Mouse (Mus musculus) forebrain, embryonic 12.5 days (tissue): ENCODE data around the gene Slit3. TPM values are rescaled to one million over a fixed set of nuclear protein-coding genes. Genes with fewer than 3 reads are reported as not detected.

ENCODE experiments used
- ATAC-seq: fragments of 200-750 bp; cut with Nextera tagmentation; 2 replicates; pipeline ENCODE4 v1.8.0; 2017; ENCODE audit warnings: moderate TSS enrichment; ENCODE audit not compliant: low FRiP score
- H3K27ac ChIP-seq: fragments of 300-500 bp; sonication (generic); 2 replicates; pipeline ENCODE4 v1.5.1; 2016; ENCODE audit warnings: mild to moderate bottlenecking
- H3K27me3 ChIP-seq: fragments of 300-500 bp; sonication (generic); 2 replicates; pipeline ENCODE4 v1.6.1; 2016; ENCODE audit warnings: mild to moderate bottlenecking
- H3K36me3 ChIP-seq: fragments of 300-500 bp; sonication (generic); replicated peaks from 2 replicates; pipeline ENCODE4 v1.6.1; 2016; ENCODE audit warnings: mild to moderate bottlenecking
- H3K4me1 ChIP-seq: fragments of 300-500 bp; sonication (generic); 2 replicates; pipeline ENCODE4 v1.6.1; 2016
- H3K4me2 ChIP-seq: fragments of 300-500 bp; sonication (generic); 2 replicates; pipeline ENCODE4 v1.6.1; 2016; ENCODE audit warnings: mild to moderate bottlenecking, moderate library complexity
- H3K4me3 ChIP-seq: fragments of 300-500 bp; sonication (generic); replicated peaks from 2 replicates; pipeline ENCODE4 v1.5.1; 2016; ENCODE audit warnings: mild to moderate bottlenecking
- H3K9ac ChIP-seq: fragments of 300-500 bp; sonication (generic); 2 replicates; pipeline ENCODE4 v1.6.1; 2016; ENCODE audit warnings: mild to moderate bottlenecking
- H3K9me3 ChIP-seq: fragments of 300-500 bp; sonication (generic); 2 replicates; pipeline ENCODE4 v1.6.1; 2016
- WGBS: fragments of 180-500 bp; shearing (Covaris S2); methylation state at CpG from one replicate; pipeline ENCODE4 v1.1.7; 2016; 5-methylcytosine and 5-hydroxymethylcytosine counted together
- polyA plus RNA-seq: library from polyadenylated mRNA; unstranded; fragments of >200 nt; fragmentation: Nextera tagmentation; extraction: Ambion mirVana; gene quantifications from 2 replicates; pipeline ENCODE4 v1.2.1, GENCODE M21; 2016

The Slit3 gene
- polyA plus RNA-seq, 1 experiment from 2014 or later: 6.3 TPM

DNA sequence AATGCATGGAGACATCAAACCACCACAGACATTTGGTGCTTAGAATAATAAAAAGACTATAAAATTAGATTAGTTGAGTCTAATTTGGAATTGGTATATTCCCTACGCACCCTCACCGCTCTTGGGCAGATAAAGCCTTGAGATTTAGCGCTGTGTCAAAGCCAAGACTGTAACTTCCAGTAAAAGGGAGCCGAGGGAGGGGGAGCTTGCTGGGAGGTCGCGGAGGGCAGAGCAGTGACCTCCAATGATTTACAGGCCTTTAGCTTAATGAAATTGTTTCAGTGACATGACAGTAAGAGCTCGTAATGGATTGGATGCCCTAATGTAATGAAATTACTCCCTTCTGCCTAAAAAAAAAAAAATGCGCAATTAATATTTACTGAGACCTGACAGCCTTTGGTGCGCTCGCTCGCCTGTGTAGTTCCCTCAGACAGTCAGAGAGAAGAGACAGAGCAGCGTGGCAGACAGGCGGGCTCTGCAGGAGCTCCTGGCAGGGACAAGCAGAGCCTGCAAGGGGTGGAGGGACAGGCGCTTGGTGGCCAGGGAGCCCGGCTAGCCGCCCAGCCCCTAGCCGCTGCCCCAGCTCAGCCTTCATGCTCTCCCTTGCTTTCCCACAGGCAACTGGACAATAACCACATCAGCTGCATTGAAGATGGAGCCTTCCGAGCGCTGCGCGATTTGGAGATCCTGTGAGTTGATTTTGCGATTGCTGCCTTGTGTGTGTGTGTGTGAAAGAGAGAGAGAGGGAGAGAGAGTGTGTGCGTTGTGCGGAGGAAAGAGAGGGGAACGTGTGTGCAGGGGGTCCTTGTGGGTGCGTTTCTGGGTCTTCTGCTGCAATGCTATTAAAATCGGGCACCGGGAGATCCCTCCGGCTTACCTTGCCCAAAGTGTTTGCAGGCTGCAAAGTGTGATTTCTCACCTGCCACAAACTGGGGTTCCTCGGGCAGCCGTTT is 423.4 kb downstream of the Slit3 start:
- Histone ChIP-seq H3K27ac (no peak overlapping the region), H3K4me2 (peak overlapping the region; percentile 40), H3K9ac (no peak overlapping the region), H3K36me3 (no peaks in the 10 kb centered on the region), H3K27me3 (peaks cover 86% of the 10 kb centered on the region), H3K4me1 (peaks cover 29% of the 10 kb centered on the region), H3K9me3 (no peaks in the 10 kb centered on the region), H3K4me3 (peak overlapping the region; percentile 20)
- peak; percentile 68; the same call in 1 of the 2 replicates for ATAC-seq
- WGBS: 44% methylated on average over 31 of the region's 31 CpGs

DNA sequence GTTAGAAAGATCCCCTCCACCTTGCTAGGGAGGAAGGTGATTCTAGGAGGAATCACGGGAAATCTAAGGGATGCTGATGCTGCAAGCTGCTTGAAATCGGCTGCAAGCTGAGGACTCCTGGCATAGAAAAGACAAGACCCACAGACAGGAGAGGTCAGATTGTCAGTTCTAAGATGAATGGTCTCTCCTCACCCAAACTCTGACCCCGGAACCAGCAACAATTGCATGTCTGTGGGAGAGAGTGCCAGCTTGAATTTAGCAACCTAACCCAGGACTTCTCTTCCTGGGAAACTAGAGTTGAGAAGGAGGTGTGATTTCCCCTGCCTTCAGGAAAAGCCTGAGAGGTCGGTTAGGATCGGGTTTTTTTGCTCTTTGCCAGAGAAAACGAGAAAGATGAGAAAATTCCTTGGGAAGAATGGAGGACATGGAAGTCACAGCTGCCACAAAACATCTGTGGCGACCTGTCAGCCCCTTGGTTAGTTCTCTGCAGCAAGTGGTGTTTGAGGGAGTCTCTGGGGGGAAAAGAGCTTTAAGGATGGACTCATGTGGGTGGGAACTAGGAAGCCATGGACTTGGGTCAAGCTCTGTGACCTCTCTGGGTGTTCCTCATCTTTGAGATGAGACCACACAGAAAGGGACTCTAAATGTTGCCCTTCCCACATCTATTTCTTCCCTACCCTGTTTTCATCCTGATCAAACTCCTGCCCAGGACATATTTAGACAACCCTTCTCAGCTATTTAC is 425.2 kb downstream of the Slit3 start:
- no peaks in the 10 kb centered on the region for H3K9me3 ChIP-seq
- no peak overlapping the region for H3K27ac ChIP-seq
- no peak overlapping the region for H3K9ac ChIP-seq
- H3K36me3 ChIP-seq: no peaks in the 10 kb centered on the region
- H3K4me1 ChIP-seq: peaks cover 19% of the 10 kb centered on the region
- WGBS: 72% methylated on average over 7 of the region's 7 CpGs
- H3K27me3 ChIP-seq: peaks cover 87% of the 10 kb centered on the region
- no peak for ATAC-seq
- H3K4me3 ChIP-seq: no peak overlapping the region
- no peak overlapping the region for H3K4me2 ChIP-seq

DNA sequence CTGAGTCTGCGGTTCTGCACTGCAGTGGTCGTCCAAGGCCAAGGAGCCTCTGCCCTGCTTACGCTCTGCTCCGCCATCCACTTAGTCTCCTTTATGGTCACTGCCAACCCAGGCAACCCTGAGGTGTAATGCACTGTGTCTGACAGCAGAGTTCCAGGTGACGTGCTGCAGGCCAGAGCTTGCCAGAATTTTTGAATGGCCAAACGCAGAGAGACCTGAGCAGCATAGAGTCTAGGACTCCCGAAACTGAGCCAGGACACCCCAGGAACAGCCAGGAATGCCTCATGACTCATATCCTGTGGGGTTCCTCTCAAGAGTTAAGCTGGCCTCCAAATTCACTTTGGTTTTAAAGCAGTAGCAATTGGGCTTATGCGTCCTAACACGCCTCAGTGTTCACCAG is 429.0 kb downstream of the Slit3 start:
- Histone ChIP-seq H3K36me3 (no peaks in the 10 kb centered on the region), H3K9me3 (no peaks in the 10 kb centered on the region), H3K27me3 (peaks cover 85% of the 10 kb centered on the region), H3K4me2 (no peak overlapping the region), H3K27ac (no peak overlapping the region), H3K4me1 (no peaks in the 10 kb centered on the region), H3K4me3 (no peak overlapping the region), H3K9ac (no peak overlapping the region)
- WGBS: 92% methylated on average over 9 of the region's 9 CpGs
- no peak for ATAC-seq

DNA sequence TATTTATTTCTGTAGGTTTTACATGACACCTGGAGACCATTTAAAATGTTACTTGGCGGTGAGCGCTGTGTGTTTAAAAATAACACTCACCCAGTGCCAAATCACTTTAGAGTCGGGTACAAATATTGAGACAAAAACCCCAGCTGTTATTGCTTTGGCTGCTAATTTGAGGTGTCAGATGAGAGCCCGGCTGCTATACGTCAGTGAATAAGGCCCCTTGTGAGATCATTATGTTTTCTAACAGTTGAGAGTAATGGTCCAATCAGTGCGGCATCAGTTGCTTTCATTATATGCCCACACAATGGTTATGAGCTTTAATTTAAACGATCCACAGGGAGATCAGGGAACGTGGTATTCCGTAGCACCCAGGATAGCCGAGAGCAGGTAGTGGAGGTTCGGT is 435.2 kb downstream of the Slit3 start:
- no peak overlapping the region for H3K4me2 ChIP-seq
- H3K27ac ChIP-seq: no peak overlapping the region
- no peak overlapping the region for H3K9ac ChIP-seq
- no peaks in the 10 kb centered on the region for H3K36me3 ChIP-seq
- 24% methylated on average over 11 of the region's 11 CpGs for WGBS
- peaks cover 13% of the 10 kb centered on the region for H3K4me1 ChIP-seq
- H3K4me3 ChIP-seq: no peak overlapping the region
- ATAC-seq: peak; percentile 80
- peaks cover 84% of the 10 kb centered on the region for H3K27me3 ChIP-seq
- H3K9me3 ChIP-seq: no peaks in the 10 kb centered on the region

DNA sequence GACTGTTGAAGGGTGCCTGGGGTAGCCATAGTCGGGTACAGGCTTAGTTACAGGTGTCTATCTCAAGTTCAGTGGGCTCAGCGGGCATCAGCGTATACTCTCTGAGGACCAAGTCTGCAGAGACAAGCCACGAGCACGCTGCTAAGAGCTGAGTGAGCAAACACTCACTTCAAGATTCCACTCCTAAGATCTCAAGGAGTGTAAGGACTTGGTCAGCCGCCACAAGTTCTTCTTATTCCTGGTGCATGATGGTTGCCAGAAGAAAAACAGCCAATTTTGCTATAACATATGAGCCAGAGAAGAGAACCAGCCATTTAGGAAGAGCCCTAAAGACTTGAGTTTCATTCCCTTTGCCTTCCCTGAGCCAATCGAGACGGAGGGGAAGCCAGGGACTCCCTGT is 436.5 kb downstream of the Slit3 start:
- Histone ChIP-seq H3K9me3 (no peaks in the 10 kb centered on the region), H3K4me2 (no peak overlapping the region), H3K27ac (no peak overlapping the region), H3K4me3 (no peak overlapping the region), H3K4me1 (peaks cover 13% of the 10 kb centered on the region), H3K9ac (no peak overlapping the region), H3K36me3 (no peaks in the 10 kb centered on the region), H3K27me3 (peaks cover 88% of the 10 kb centered on the region)
- WGBS: 94% methylated on average over 8 of the region's 8 CpGs
- no peak for ATAC-seq

DNA sequence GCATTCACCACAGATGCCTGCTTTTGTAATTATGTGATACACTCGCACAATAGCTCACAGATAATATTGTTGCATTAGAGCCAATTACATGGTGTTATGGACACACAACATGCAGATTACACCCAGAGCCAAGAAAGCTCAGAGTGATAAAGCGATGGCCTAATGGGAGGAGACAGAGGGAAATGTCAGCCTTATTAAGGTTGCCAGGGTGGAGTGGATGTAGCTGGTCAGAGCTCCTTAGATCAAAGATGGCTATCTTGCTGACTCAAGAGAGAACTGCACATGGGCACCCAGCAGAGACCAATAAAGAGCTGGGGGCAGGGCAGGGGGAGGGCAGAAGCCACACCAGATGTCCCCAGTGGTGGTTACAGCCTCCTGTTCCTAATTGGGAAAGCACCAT is 437.3 kb downstream of the Slit3 start:
- Histone ChIP-seq H3K9ac (no peak overlapping the region), H3K36me3 (no peaks in the 10 kb centered on the region), H3K27me3 (peaks cover 88% of the 10 kb centered on the region), H3K4me3 (no peak overlapping the region), H3K4me1 (peaks cover 13% of the 10 kb centered on the region), H3K4me2 (no peak overlapping the region), H3K27ac (no peak overlapping the region), H3K9me3 (no peaks in the 10 kb centered on the region)
- ATAC-seq: no peak
- 82% methylated on average over 2 of the region's 2 CpGs for WGBS

DNA sequence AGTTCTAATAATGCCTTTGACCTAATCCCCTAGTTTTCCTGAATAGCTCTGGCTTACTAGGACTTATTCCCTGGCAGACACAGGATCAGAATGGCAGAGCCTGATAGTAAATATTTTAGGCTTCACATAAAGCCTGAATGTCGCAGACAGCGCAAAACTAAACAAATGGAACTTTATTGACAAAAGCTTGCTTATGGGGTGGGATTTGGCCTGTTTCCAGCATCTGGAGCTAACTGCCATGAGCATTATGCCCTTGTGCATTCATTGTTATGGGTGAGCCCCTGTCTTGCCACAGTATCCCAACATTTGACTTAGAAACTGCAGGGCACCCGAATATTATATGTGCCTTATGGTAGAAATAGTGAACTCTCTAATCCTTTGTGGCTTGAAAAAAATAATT is 438.4 kb downstream of the Slit3 start:
- Histone ChIP-seq H3K9ac (no peak overlapping the region), H3K4me3 (no peak overlapping the region), H3K27me3 (peaks cover 88% of the 10 kb centered on the region), H3K9me3 (no peaks in the 10 kb centered on the region), H3K4me2 (no peak overlapping the region), H3K27ac (no peak overlapping the region), H3K4me1 (peaks cover 13% of the 10 kb centered on the region), H3K36me3 (no peaks in the 10 kb centered on the region)
- WGBS: 50% methylated on average over 3 of the region's 3 CpGs
- ATAC-seq: no peak

DNA sequence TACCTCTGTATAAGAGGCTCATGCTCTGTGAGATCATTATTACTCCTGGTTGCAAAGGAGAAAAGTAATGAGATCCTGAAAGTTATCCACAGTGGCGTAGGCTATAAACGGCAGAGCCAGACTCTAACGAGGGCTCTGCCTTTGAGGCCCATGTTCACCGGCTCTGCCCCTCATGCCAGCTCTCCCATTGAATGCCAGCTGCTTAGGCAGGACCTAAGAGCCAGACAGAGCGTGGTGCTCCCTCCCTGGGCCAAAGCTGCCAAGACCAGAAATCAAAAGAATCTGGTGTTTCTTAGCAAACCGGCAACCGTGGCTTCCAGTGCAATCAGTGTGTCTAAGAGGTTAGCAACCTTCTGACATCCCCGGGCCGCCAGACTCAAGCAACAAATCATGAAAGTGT is 440.7 kb downstream of the Slit3 start:
- Histone ChIP-seq H3K9ac (no peak overlapping the region), H3K27ac (no peak overlapping the region), H3K4me3 (no peak overlapping the region), H3K9me3 (no peaks in the 10 kb centered on the region), H3K36me3 (no peaks in the 10 kb centered on the region), H3K4me2 (no peak overlapping the region), H3K27me3 (peaks cover 96% of the 10 kb centered on the region), H3K4me1 (peaks cover 11% of the 10 kb centered on the region)
- WGBS: 65% methylated on average over 9 of the region's 9 CpGs
- ATAC-seq: no peak

DNA sequence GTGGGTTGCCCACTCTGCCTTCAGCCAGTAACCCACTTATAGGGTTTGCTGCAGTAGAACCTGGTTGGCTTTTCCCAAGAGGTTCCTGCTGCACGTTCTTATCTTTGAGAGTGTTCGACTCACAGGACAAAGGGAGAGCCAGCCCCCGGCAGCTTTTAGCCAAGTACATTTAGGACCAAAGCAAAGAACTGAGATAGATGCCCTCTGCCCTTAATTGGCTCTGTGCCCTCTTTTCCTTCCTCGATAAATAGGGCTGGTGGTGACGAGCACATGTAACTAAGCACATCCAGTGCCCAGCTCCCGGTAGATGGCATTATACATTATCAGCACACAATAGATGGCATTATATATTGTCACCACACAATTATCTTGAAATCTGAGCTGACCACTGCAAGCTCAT is 444.3 kb downstream of the Slit3 start:
- no peak overlapping the region for H3K4me3 ChIP-seq
- no peak for ATAC-seq
- H3K9me3 ChIP-seq: no peaks in the 10 kb centered on the region
- H3K9ac ChIP-seq: no peak overlapping the region
- no peak overlapping the region for H3K4me2 ChIP-seq
- no peaks in the 10 kb centered on the region for H3K36me3 ChIP-seq
- peaks cover 11% of the 10 kb centered on the region for H3K4me1 ChIP-seq
- 57% methylated on average over 6 of the region's 6 CpGs for WGBS
- H3K27ac ChIP-seq: no peak overlapping the region
- H3K27me3 ChIP-seq: peaks cover 94% of the 10 kb centered on the region

DNA sequence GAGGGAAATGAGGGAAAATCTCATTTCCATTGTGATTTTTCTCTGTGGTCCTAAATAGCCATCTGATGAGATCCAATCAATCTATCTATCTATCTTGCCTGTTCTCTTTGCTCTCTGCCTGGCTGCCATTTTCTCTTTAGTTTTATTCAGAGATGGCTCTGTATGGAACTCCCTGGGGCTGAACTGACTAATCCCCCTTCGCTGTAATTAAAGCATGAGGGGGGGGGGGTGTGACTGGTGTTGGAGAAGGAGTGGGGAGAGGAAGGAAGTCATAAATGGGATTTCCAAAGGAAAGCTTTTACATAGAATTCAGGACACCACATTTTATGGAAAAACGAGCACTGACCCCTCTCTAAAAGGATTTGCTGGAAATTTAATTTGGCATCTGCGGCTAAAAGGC is 445.7 kb downstream of the Slit3 start:
- H3K27me3 ChIP-seq: peaks cover 94% of the 10 kb centered on the region
- no peak overlapping the region for H3K9ac ChIP-seq
- no peaks in the 10 kb centered on the region for H3K9me3 ChIP-seq
- WGBS: 17% methylated on average over 3 of the region's 3 CpGs
- H3K27ac ChIP-seq: no peak overlapping the region
- H3K36me3 ChIP-seq: no peaks in the 10 kb centered on the region
- H3K4me1 ChIP-seq: peaks cover 11% of the 10 kb centered on the region
- no peak for ATAC-seq
- no peak overlapping the region for H3K4me2 ChIP-seq
- H3K4me3 ChIP-seq: no peak overlapping the region

DNA sequence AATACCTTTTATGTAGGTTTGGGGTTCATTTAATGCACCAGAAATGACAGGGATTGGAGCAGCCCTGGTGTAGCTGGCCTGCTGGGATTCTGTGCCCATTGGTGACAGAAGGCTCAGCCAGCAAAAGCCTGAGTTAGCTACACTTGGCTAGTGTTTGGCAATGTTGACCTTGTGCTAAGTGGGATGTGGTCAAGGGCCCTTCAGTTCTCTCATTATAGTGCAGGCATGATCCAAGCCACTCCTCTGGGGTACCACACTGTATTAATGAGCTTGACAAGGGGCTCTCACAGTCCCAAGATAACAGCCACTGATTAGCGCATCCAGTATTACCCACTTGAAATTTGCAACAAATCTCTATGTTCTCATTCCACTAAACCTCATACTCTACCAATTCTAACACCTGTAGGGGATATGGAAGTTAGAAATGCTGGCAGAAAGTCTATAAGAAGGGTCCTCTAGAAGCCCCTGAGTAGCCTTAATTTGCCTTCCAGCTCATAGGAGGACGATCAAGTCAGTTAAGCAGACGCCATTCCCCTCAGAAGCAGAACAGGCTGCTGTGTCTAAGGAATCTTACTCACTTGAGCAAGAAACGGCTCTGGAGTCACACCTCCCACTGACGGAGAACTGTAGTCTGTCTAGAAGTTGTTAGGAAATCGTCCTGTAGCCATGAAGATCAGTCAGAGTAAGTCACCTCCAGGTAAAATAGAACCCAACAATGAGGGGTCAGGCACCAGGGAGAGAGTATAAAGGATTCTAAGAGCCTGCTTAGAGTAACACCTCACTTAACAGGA is 448.3 kb downstream of the Slit3 start:
- Histone ChIP-seq H3K4me3 (no peak overlapping the region), H3K27me3 (peaks cover 85% of the 10 kb centered on the region), H3K4me2 (no peak overlapping the region), H3K9ac (no peak overlapping the region), H3K4me1 (peaks cover 12% of the 10 kb centered on the region), H3K36me3 (no peaks in the 10 kb centered on the region), H3K27ac (no peak overlapping the region), H3K9me3 (no peaks in the 10 kb centered on the region)
- ATAC-seq: 0 out of 2 replicates have a peak, but pooled peaks have one; percentile 45
- WGBS: 71% methylated on average over 6 of the region's 6 CpGs

DNA sequence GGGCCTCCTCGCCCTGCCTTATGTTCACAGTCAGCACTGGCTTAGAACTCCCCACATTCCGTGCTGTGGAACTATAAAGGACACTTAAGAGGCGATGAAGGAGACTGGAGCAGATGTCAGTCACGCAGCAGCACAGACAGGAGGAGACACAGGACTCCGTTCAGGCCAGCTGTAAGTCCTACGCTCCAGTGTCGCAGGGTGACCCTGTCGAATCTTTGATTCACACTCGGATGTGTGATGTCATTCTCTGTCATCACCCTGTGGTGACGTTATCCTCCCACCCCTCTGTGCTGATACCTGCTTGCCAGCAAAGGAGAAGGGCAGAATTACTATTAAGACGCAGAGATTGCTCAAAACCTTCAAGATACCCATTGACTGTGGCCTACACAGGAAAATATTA is 448.9 kb downstream of the Slit3 start:
- no peak overlapping the region for H3K27ac ChIP-seq
- no peak overlapping the region for H3K4me3 ChIP-seq
- H3K4me2 ChIP-seq: no peak overlapping the region
- H3K4me1 ChIP-seq: peaks cover 18% of the 10 kb centered on the region
- no peak overlapping the region for H3K9ac ChIP-seq
- H3K9me3 ChIP-seq: no peaks in the 10 kb centered on the region
- ATAC-seq: no peak
- H3K36me3 ChIP-seq: no peaks in the 10 kb centered on the region
- peaks cover 82% of the 10 kb centered on the region for H3K27me3 ChIP-seq
- 82% methylated on average over 11 of the region's 11 CpGs for WGBS
